Mouse (Mus musculus): ENCODE measurements around the gene Dcp1a.

Gene Dcp1a

DNA sequence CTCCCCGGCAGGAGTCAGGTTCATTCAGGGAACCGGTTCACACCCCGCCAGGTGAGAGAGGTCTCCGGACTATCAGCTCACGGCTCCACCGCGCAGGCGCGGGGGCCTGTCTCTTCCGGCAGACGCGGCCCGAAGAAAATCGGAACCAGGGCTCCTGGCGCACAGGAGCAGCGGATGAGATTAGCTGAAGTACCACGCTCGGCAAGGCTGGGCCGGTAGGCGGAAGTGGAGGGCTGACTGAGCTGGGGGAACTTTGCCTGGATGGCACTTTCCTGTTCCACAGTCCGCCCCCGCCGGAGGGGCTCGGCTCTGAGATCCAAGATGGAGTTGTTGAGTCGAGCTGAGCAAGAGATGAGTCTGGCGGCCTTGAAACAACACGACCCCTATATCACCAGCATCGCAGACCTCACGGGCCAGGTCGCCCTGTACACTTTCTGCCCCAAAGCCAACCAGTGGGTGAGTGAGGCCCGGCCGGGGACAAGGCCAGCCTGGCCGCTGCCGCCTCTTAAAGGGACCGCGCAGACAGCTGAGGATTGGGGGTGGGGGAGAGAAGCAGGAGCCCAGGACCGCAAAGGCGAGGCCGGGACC lies at the start of gene Dcp1a:
TSS of gene Dcp1a (plus strand) at position 175 of the 588 bp plus-strand sequence.
- peak; percentile 96 for DNase-seq

DNA sequence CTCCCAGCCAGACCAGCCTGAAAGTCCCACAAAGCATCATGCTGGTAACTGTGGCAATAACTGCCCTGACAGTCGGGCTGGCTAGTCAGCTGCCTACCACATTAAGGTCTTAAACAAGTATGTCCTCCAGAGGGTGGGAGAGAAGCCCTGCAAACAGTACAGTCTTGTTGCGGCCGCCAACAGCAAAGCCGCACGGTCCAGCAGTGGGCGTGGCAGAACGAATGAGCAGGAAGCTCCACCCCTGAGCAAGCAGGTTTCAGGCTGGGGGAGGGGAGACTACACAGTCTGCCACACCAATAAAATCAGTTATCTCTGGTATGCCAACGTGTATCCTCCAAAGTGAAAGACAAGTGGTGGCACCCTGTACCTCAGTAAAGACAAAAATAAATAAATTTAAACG lies 49.7 kb upstream of the Dcp1a start:
- DNase-seq = no peak

DNA sequence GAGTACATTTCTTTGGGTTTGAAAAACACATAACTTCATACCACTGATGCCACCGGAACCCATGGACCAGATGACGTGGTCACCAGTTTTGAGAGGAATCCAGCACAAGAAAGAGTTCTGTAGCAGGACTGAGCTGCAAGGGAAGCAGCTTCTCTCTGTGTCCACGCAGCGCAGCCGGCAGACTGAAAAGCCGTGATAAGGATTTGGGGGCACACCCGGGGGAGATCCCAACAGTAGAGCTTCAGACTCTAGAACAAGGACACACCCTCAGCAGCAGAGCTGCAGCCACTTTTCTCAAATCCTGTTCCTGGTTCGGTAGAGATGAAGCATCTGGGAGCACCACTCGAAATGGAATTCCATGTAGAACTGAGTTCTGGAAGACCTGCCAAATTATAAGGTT lies 49.3 kb upstream of the Dcp1a start:
- DNase-seq = no peak

DNA sequence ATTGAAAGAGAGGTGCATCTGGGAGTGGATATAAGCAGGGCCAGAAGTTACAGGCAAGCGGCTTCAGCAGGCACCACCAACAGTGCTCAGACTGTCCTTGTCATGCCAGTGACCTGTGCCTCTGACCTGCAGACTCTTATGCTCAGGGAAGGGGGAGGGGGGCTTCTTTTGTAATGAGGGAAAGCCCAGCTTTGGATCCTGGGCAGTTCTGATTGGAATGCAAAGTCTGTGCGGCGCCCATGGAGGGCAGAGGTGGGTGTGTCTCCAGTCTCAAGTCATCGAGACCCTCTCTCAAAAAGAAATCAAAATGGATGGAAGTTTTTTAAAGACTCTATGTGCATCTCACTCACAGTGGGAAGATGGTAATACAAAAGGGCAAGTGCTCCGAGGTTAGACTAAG lies 48.9 kb upstream of the Dcp1a start:
- no peak for DNase-seq

DNA sequence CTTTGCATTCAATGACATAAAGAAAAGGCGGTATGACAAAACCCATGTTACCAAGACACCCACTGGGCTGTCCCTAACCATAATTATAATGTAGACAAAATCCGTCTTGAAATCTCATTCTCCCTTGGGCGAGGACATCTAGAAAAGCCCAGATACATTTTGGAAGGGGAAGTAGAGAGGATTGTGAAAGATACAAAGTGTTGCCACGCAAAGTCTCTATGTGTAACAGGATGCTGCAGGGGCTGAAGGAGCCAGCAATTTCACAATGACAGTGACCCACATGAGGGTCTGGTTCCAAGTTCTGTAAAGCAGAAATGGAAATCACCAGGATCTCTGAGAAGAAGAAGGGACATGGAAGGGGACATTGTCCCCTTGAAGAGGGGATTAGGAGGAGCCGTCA lies 44.0 kb upstream of the Dcp1a start:
- peak; percentile 42 for DNase-seq

DNA sequence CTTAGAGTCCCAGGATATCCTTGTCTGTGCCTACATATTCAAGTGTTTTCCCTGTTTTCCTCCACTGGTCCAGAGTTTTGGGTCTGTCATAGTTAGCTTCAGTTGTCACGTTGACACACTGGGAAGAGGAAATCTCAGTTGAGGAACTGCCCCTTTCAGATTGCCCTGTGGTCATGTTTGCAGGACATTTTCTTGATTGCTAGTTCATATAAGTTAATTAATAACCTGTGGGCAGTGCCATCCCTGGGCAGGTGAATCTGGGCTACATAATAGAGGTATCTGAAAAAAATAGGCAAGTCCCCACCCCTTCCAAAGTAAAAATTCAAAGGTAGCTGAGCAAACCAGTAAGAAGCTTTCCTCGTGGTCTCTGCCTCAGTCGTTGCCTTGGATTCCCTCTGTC lies 39.4 kb upstream of the Dcp1a start:
- no peak for DNase-seq

DNA sequence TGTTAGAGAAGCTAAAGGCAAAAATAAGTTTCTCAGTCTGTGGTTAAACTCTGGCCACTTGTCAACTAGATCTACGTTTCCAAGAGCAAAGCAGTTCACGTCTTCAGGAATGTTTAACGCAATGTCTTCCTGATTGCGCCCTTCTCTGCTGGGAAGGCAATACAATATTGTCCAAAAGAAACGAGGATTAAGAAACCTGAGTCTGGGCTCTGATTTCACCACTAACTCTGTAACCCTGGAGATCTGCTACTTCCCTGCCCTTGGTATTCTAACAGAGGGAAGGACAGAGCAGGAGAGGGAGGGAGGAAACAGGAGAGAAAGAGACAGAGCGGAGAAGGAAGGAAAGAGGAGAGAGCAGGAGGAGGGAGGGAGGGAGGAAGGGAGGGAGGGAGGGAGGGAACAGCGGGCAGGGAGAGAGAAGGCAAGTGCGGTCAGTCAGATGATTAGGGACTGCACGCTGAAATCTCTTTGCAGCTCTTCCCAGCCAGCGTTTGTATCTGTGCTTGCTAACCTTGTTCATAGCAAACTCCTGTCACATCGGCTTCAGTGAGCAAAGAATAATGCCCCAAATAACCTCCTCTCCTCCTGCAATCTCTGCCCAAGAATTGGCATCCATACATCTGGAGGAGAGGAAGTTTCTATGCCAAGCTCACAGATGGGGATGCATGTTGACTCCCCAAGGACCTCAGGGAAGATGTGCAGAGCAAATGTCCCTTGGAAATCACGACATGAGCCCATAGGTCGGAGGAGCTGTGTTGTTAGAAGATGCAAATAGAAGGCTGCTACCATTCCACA lies 23.3 kb upstream of the Dcp1a start:
- DNase-seq = no peak

DNA sequence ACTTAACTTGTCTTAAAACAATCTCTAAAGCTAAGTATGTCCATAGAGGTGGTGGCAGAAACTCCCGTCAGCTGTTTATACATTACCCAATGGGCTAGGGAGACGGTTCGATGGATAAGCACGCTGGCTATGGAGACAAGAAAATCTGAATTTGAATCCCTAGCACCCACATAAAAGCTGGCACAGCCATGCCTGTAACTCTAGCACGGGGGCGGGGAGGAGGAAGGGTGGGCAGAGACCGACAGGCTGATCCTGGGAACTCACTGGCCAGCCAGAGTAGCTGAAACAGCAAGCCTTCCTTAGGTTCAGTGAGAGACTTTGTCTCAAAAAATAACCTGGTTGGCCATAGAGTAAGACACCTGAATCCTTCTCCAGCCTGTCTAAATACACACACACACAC lies 21.9 kb upstream of the Dcp1a start:
- peak; percentile 52 for DNase-seq

DNA sequence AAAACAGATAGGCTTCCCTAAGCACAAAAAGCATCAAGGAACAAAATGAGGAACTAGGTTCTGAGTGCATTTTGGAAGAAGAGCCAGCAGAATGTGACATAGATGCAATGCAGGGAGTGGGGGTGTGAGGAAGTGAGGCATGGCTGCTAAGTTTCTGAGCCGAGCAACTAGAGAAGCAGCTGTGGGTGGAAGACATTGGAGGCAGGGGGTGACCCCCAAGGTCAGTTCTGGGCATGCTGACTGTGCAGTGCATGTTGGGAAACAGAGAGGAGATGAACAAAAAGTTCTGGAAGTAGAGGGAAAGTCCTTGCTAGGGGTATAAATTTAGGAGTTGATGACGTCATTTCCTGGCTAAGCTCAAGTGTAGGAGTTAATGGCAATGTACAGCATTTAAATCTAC lies 21.4 kb upstream of the Dcp1a start:
- DNase-seq = peak; percentile 61

DNA sequence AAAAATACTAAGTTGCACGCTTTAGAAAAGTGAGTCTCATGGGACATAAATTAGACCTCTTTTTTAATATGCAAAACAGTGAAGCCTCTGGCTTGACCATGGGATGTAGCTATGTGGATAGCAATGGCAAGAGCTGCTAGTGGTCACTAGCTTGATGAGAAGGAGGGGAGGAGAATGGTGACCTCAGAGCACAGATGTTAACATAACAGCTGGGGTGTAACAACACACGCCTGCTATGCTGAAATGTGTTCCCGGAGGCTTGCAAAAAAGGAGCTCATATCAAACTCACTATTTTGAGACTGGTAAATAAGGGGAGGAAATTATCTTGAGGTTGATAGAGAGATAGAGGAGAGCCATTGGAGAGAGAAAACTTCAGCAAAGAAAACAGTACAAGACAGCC lies 20.5 kb upstream of the Dcp1a start:
- DNase-seq = no peak

DNA sequence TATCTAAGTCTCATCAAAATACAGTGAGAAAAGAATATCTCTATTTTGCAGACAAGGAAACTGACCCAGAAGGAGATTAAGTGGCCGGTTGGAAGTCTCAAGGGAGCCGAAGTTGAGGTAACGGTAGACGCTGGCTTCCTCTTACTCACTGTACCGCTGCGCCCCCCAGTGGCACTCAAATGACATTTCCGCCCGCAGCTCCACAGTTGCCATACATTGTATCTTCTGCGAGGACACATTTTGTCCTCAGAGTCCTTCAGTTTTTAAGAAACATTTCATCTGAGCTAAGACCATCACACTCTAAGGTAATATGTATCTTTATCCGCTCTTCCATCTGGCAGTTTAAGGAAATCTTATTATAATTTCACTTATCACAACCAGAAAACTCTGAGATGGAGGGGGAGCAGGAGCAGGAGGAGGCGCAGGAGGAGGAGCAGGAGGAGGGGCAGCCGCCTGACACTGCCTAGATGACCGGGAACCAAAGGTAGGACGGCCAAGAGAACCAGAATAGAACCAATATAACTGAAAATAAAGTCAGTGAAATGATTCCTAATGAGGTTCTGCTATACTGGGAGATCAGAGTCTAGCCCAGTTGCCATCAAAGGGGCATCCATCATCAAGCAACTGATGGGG lies 19.3 kb upstream of the Dcp1a start:
- peak; percentile 66 for DNase-seq

DNA sequence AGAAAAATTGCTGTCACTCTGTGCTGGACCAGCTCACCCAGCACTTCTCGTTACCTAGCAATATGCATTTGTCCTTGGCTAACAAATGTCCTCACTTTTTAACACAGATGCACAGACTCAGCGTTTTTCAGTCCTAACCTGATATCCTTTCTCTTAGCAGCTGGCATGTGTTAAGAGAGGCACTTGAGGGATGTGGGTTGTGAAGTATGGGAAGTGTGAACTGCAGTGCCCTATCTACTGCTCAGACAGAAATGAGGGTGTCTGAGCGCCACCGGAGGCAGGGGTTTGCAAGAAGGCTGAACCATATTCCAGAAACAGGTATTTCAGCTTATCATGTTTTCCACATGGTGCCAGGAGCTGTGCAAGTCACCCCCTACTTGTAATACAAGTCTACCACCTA lies 16.0 kb upstream of the Dcp1a start:
- DNase-seq = no peak

DNA sequence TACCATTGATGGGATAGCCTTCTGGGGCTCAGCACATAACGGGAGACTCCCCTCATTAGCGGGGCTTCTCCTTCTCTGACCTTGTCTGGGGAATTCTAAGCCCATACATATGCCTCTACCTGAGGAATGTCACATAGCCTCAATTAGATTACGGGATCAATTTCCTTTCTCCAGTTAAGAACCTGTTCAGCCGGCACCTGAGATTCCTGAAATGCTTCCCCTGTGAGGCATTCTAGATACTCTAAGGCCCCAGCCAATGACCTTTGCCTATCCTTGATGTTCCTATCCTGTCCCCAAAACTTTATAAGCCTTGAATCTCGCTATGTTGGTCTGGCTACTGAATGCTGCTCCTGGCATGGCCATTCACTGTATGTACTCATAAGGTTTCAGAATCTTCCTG lies 5.7 kb upstream of the Dcp1a start:
- no peak for DNase-seq

DNA sequence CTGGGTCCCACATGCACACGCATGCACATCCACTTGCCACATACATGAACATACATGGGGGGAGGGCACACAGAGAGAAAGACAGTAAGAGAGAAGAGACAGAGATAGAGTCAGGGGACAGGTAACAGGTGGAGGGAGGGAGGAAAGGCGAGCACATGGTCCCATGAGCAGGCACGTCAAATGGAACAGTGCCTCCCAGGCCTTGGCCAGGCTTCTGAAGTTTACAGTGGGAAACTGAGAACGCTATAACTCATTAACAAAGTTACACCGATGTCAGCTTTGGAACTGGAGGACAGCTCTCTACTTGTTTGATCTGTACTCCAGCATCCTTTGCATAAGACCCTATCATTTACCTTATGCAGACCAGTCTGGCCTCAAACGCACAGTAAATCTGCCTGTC lies 4.9 kb upstream of the Dcp1a start:
- no peak for DNase-seq

DNA sequence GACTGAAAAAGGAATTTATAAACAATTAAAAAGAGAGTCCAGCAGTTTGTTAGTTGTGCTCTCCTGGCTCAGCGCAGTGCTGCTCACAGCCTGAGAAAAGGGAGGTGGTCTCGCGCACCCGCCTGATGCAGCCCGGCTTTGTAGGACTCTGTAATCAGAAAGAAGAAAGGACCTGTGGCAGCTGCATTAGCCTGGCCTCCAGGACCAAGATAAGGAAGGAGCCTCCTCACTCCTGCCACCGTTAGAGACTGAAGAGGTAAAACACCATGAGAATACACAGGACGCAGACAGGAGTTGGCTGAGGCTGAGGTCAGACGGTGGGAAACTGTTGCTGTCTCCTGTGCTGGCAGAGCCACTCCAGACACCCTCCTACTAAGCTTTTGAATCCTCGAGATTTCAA lies 12.0 kb downstream of the Dcp1a start, which contains the start of gene Cacna1d:
TSS of gene Cacna1d (minus strand) at position 114 of the 400 bp plus-strand sequence.
- no peak for DNase-seq

DNA sequence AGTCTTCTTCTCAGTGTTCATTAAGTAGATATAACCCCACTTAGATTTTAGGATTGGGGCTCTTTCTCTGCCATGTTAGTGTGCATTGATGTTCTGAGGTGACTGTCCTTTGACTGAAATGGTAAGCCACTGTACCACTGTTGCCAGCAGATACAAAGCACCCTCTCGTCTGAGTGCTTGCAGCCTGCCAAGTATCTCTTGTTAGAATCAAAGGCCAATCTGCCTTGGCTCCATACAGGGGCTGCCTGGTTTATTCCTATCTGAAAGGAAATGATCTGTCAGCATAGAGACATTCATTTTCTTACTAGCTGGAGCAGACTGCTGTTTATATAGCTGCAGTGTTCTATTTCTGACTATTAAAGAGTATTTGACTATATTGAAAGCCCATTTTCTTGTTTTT lies 13.9 kb downstream of the Dcp1a start:
- DNase-seq = no peak

DNA sequence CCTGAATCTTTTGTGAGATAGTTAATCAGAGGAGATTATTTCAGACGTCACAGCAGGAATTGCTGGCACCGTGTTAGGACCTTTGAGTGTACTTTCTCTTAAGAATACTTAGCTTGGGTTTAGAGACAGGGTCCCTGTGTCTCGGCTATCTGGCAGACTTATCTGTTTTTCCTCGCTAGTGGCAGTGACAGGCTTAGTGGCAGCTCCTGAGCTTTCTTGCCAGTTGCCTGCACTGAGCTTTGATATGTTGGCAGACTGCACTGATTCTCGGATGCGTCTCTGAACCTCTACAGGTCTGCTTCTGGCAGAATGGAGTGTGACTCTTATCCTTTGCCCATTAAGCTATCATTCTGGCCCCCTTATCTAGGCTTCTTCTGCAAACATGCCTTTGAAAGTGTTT lies 15.7 kb downstream of the Dcp1a start:
- no peak for DNase-seq

DNA sequence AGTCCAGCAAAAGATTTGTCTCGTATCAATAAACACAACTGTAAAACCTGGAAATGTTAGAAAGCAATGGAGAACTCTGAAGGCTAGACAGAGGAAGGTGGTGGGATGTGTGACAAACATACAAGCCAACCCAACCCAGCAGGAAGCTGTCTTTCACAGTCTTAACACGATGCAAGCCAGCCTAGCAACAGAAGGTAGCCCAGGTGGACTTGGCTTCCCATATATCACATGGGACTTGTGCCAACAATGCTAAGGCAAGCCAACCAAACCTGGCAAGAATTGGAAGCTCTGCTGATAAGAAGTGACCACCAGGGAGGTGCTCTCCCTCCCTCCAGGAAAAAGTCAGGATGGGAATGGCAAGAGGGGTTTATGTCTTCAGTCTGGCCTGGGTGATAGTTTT lies 18.9 kb downstream of the Dcp1a start:
- no peak for DNase-seq

DNA sequence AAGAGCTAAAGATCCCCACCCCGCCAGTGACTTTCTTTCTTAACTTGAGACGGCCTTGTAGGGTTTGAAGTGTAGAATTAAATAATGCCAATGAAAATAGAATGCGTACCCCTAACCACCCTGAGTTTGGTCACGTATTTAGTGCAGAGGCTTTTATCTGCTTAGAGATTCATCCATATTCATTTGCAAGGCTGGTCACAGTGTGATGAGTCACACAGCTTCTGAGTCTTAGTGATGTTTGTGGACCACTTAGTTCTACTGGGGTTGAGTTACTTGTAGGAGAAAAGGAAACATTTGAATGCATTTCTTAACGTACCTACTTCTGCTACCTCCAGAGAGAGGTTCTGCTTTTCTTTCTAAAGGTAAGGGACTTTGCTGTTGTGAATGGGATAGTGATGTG lies 25.7 kb downstream of the Dcp1a start:
- DNase-seq = no peak

DNA sequence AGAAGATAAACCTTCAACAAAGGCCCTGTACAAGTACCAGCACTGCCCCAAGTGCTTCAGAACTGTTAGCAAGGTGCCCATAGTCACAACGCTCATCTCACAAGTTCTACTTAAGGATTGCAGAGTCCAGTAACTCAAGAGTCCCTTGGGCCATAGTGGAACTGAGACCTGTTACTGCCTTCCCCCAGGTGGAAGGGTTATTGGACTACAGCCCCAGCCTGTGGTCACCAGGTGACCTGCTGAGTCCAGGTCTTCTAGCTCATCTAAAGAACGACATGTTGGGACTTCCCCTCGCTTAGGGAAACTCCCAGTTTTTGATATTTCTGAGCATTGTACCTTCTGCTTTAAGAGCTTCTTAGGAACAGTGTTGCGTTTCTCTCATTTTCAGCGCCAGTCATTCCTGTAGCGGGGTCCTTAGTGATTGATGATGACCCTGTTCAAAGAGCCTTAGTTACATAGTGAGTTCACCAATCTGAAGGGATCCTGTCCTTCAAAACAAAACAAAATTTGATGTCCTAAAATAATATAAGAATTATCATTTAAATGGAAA lies 31.0 kb downstream of the Dcp1a start:
- no peak for DNase-seq

DNA sequence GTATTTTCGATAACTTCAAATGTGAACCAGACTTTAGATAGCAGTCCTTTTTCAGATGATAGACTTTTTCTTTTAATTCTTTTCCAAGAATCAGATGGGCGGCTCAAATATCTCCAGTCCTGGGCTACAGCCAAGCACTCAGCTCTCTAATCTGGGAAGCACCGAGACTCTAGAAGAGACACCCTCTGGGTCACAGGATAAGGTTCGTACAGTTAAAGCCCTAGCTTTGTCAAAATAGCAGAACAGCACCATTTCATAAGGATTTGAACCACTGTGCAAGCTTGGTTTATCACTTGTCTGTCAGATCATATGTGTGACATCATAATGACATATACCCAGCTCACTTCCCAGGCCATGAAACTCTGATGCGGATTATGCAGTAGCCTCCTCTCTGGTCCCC lies 33.6 kb downstream of the Dcp1a start:
- no peak for DNase-seq

DNA sequence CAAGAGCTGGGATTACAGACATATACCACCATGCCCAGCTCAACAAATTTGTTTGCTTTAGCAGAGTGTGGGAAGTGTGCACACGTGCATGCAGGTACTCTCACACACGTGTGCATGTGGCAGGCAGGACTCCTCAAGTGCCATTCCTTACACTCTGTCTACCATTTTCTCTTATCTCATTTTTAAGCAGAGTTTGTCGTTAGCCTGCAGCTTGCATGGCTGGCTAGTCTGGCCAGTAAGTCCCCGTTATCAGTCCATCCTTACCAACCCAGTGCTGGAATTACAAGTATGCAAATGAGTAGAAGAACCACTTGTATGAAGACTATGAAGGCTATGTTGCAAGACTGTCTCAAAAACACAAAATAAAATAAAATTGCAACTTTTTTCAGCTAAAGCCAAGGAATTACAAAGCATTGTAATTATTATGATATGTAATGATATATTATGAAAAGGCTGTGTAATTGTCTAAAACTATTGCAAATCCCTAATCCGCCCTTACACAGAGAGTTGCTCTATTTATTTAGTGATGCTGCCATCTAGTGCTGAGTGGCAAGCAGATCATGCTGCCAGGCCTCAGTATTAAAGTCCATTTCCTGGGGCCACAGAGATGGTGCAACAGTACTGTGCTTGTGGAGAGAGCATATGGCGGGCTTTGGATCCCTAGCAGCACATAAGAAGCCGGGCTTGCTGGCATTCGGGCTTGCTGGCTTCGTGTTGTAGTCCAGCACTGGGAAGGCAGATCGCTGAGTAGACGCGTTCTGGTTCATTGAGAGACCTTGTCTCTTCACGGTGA lies 36.8 kb downstream of the Dcp1a start:
- peak; percentile 38 for DNase-seq

DNA sequence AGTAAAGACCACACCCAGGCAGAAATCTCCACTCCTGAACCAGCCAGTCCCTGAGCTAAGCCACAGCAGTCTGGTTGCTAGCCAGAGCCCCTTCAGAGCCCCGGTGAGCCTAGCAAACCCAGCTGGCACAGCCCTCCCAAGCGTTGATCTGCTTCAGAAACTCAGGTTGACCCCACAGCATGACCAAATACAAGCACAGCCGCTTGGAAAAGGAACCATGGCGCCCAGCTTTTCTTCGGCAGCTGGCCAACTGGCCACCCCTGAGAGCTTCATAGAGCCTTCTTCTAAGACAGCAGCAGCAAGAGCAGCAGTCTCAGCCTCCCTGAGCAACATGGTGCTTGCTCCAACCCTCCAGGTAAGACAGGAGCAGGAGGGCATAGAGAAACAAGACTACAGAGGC lies 40.0 kb downstream of the Dcp1a start:
- DNase-seq = no peak

Data from layer of hippocampus, adult 9-11 months (tissue).